Mouse (Mus musculus) forebrain, embryonic 13.5 days (tissue): ENCODE results near the gene Lrch3. TPM values are rescaled to one million over a fixed set of nuclear protein-coding genes. Genes with fewer than 3 reads are reported as not detected.
"Not testable (repeated sequence)": the region's sequence is repeated elsewhere in the genome, so short reads cannot be mapped to it uniquely, and the experiment has no call there.

Experiments
- ATAC-seq: fragments of 200-750 bp; cut with Nextera tagmentation; 2 replicates; pipeline ENCODE4 v1.8.0; 2017
- H3K27ac ChIP-seq: fragments of 300-500 bp; sonication (generic); 2 replicates; pipeline ENCODE4 v1.5.1; 2015; ENCODE audit warnings: inconsistent platforms, mild to moderate bottlenecking, moderate library complexity
- H3K27me3 ChIP-seq: fragments of 300-500 bp; sonication (generic); 2 replicates; pipeline ENCODE4 v1.6.1; 2015; ENCODE audit warnings: mild to moderate bottlenecking, inconsistent platforms
- H3K36me3 ChIP-seq: fragments of 300-500 bp; sonication (generic); 2 replicates; pipeline ENCODE4 v1.6.1; 2015; ENCODE audit warnings: mild to moderate bottlenecking, inconsistent platforms; ENCODE audit not compliant: poor library complexity, severe bottlenecking
- H3K4me1 ChIP-seq: fragments of 300-500 bp; sonication (generic); 2 replicates; pipeline ENCODE4 v1.6.1; 2015; ENCODE audit warnings: inconsistent platforms
- H3K4me2 ChIP-seq: fragments of 300-500 bp; sonication (generic); 2 replicates; pipeline ENCODE4 v1.6.1; 2015; ENCODE audit warnings: inconsistent platforms, mild to moderate bottlenecking, moderate library complexity
- H3K4me3 ChIP-seq: fragments of 300-500 bp; sonication (generic); 2 replicates; pipeline ENCODE4 v1.5.1; 2015; ENCODE audit warnings: mild to moderate bottlenecking, inconsistent platforms
- H3K9ac ChIP-seq: fragments of 300-500 bp; sonication (generic); 2 replicates; pipeline ENCODE4 v1.6.1; 2015; ENCODE audit warnings: mild to moderate bottlenecking, inconsistent platforms
- H3K9me3 ChIP-seq: fragments of 300-500 bp; sonication (generic); replicated peaks from 2 replicates; pipeline ENCODE4 v1.6.1; 2016; ENCODE audit warnings: inconsistent platforms
- WGBS: fragments of 180-500 bp; shearing (Covaris S2); methylation state at CpG from one replicate; pipeline ENCODE4 v1.1.7; 2015; 5-methylcytosine and 5-hydroxymethylcytosine counted together
- polyA plus RNA-seq: library from polyadenylated mRNA; unstranded; fragments of >200 nt; fragmentation: Nextera tagmentation; extraction: Ambion mirVana; gene quantifications from 2 replicates; pipeline ENCODE4 v1.2.1, GENCODE M21; 2015

The Lrch3 gene
- polyA plus RNA-seq, 1 experiment from 2014 or later = 39.9 TPM

- H3K36me3 ChIP-seq = peaks cover 27% of the 10 kb centered on the region
- no peaks in the 10 kb centered on the region for H3K27me3 ChIP-seq
- H3K4me2 ChIP-seq = no peak overlapping the region
- H3K27ac ChIP-seq = no peak overlapping the region
- H3K9me3 ChIP-seq = no peaks in the 10 kb centered on the region
- no peak overlapping the region for H3K4me3 ChIP-seq
- no peak for ATAC-seq
- peaks cover 4% of the 10 kb centered on the region; the same call in 1 of the 2 replicates for H3K4me1 ChIP-seq
- H3K9ac ChIP-seq = no peak overlapping the region
- 92% methylated on average over 8 of the region's 8 CpGs for WGBS
These were observed 13.1 kb downstream of the Lrch3 start for GRCm38 (mm10) chr16:32927044-32927443.

GRCm38 (mm10) chr16:32929918-32930317 lies 16.0 kb downstream of the Lrch3 start:
- no peak overlapping the region for H3K27ac ChIP-seq
- peak overlapping the region; percentile 25; the same call in 1 of the 2 replicates for H3K4me2 ChIP-seq
- H3K9me3 ChIP-seq = no peaks in the 10 kb centered on the region
- no peak for ATAC-seq
- H3K36me3 ChIP-seq = peaks cover 11% of the 10 kb centered on the region
- no peaks in the 10 kb centered on the region for H3K27me3 ChIP-seq
- no peak overlapping the region for H3K9ac ChIP-seq
- WGBS = 22% methylated on average over 2 of the region's 2 CpGs
- peaks cover 4% of the 10 kb centered on the region; the same call in 1 of the 2 replicates for H3K4me1 ChIP-seq
- H3K4me3 ChIP-seq = no peak overlapping the region

- H3K4me2 ChIP-seq = no peak overlapping the region
- no peak for ATAC-seq
- H3K36me3 ChIP-seq = no peaks in the 10 kb centered on the region
- H3K4me1 ChIP-seq = peaks cover 11% of the 10 kb centered on the region
- no peaks in the 10 kb centered on the region for H3K27me3 ChIP-seq
- no peak overlapping the region for H3K27ac ChIP-seq
- no peak overlapping the region for H3K4me3 ChIP-seq
- H3K9me3 ChIP-seq = no peaks in the 10 kb centered on the region
- WGBS = 74% methylated on average over 2 of the region's 2 CpGs
- no peak overlapping the region for H3K9ac ChIP-seq
These were observed 20.6 kb downstream of the Lrch3 start for GRCm38 (mm10) chr16:32934470-32934869.

GRCm38 (mm10) chr16:32935088-32935487 lies 21.2 kb downstream of the Lrch3 start:
- Histone ChIP-seq H3K27me3 (no peaks in the 10 kb centered on the region), H3K9me3 (no peaks in the 10 kb centered on the region), H3K36me3 (no peaks in the 10 kb centered on the region), H3K4me3 (no peak overlapping the region), H3K4me1 (peaks cover 7% of the 10 kb centered on the region; the same call in 1 of the 2 replicates), H3K9ac (no peak overlapping the region), H3K27ac (no peak overlapping the region), H3K4me2 (no peak overlapping the region)
- ATAC-seq = no peak
- WGBS = 93% methylated on average over 1 of the region's 1 CpGs

- 83% methylated on average over 2 of the region's 2 CpGs for WGBS
- no peak for ATAC-seq
- Histone ChIP-seq H3K4me1 (peaks cover 7% of the 10 kb centered on the region; the same call in 1 of the 2 replicates), H3K36me3 (no peaks in the 10 kb centered on the region), H3K9me3 (no peaks in the 10 kb centered on the region), H3K4me3 (no peak overlapping the region), H3K4me2 (no peak overlapping the region), H3K9ac (no peak overlapping the region), H3K27me3 (no peaks in the 10 kb centered on the region), H3K27ac (no peak overlapping the region)
These were observed 23.5 kb downstream of the Lrch3 start for GRCm38 (mm10) chr16:32937358-32937757.

- not testable (repeated sequence) for H3K4me1 ChIP-seq, H3K27me3 ChIP-seq, H3K9me3 ChIP-seq, H3K27ac ChIP-seq, H3K4me3 ChIP-seq, H3K4me2 ChIP-seq, H3K9ac ChIP-seq, H3K36me3 ChIP-seq
- ATAC-seq = peak; percentile 27; the same call in 1 of the 2 replicates
- WGBS = 22% methylated on average over 3 of the region's 3 CpGs
These were observed 25.4 kb downstream of the Lrch3 start for GRCm38 (mm10) chr16:32939301-32939700.

GRCm38 (mm10) chr16:32939716-32940115 lies 25.8 kb downstream of the Lrch3 start:
- H3K36me3 ChIP-seq, ATAC-seq, H3K9ac ChIP-seq, H3K27ac ChIP-seq, H3K27me3 ChIP-seq, H3K4me1 ChIP-seq, H3K4me3 ChIP-seq, H3K9me3 ChIP-seq, H3K4me2 ChIP-seq: not testable (repeated sequence)
- 91% methylated on average over 4 of the region's 4 CpGs for WGBS

- not testable (repeated sequence) for H3K4me1 ChIP-seq, ATAC-seq, H3K27ac ChIP-seq, H3K27me3 ChIP-seq, H3K36me3 ChIP-seq, H3K9ac ChIP-seq, H3K4me2 ChIP-seq, H3K9me3 ChIP-seq, H3K4me3 ChIP-seq
- 97% methylated on average over 2 of the region's 2 CpGs for WGBS
These were observed 27.3 kb downstream of the Lrch3 start for GRCm38 (mm10) chr16:32941226-32941625.

- Histone ChIP-seq H3K4me1 (no peaks in the 10 kb centered on the region), H3K4me3 (no peak overlapping the region), H3K27ac (no peak overlapping the region), H3K9me3 (no peaks in the 10 kb centered on the region), H3K9ac (no peak overlapping the region), H3K36me3 (no peaks in the 10 kb centered on the region), H3K4me2 (no peak overlapping the region), H3K27me3 (no peaks in the 10 kb centered on the region)
- ATAC-seq = 0 out of 2 replicates have a peak, but pooled peaks have one; percentile 65
- WGBS = 80% methylated on average over 5 of the region's 5 CpGs
These were observed 28.8 kb downstream of the Lrch3 start for GRCm38 (mm10) chr16:32942694-32943093.

GRCm38 (mm10) chr16:32945379-32945778 lies 31.5 kb downstream of the Lrch3 start:
- Histone ChIP-seq H3K4me1 (no peaks in the 10 kb centered on the region), H3K4me2 (no peak overlapping the region), H3K9ac (no peak overlapping the region), H3K27ac (no peak overlapping the region), H3K9me3 (no peaks in the 10 kb centered on the region), H3K36me3 (no peaks in the 10 kb centered on the region; the same call in 1 of the 2 replicates), H3K4me3 (no peak overlapping the region), H3K27me3 (no peaks in the 10 kb centered on the region)
- WGBS = 31% methylated on average over 5 of the region's 5 CpGs
- ATAC-seq = no peak

- WGBS = 79% methylated on average over 8 of the region's 8 CpGs
- no peak for ATAC-seq
- peaks cover 5% of the 10 kb centered on the region; the same call in 1 of the 2 replicates for H3K36me3 ChIP-seq
- no peak overlapping the region for H3K4me3 ChIP-seq
- no peaks in the 10 kb centered on the region for H3K9me3 ChIP-seq
- no peak overlapping the region for H3K27ac ChIP-seq
- no peak overlapping the region for H3K9ac ChIP-seq
- no peak overlapping the region for H3K4me2 ChIP-seq
- H3K4me1 ChIP-seq = no peaks in the 10 kb centered on the region
- H3K27me3 ChIP-seq = no peaks in the 10 kb centered on the region
These were observed 34.1 kb downstream of the Lrch3 start for GRCm38 (mm10) chr16:32948016-32948415.

- no peak overlapping the region for H3K9ac ChIP-seq
- ATAC-seq = no peak
- no peak overlapping the region for H3K4me3 ChIP-seq
- no peak overlapping the region for H3K27ac ChIP-seq
- H3K36me3 ChIP-seq = peaks cover 5% of the 10 kb centered on the region; the same call in 1 of the 2 replicates
- no peaks in the 10 kb centered on the region for H3K27me3 ChIP-seq
- H3K4me2 ChIP-seq = no peak overlapping the region
- H3K9me3 ChIP-seq = no peaks in the 10 kb centered on the region
- H3K4me1 ChIP-seq = no peaks in the 10 kb centered on the region
- WGBS = 86% methylated on average over 5 of the region's 5 CpGs
These were observed 34.8 kb downstream of the Lrch3 start for GRCm38 (mm10) chr16:32948656-32949055.

GRCm38 (mm10) chr16:32949281-32949680 lies 35.4 kb downstream of the Lrch3 start:
- H3K9ac ChIP-seq = no peak overlapping the region
- no peaks in the 10 kb centered on the region for H3K27me3 ChIP-seq
- H3K36me3 ChIP-seq = peaks cover 5% of the 10 kb centered on the region; the same call in 1 of the 2 replicates
- H3K27ac ChIP-seq = no peak overlapping the region
- H3K4me2 ChIP-seq = no peak overlapping the region
- no peak for ATAC-seq
- H3K4me3 ChIP-seq = no peak overlapping the region
- no peaks in the 10 kb centered on the region for H3K4me1 ChIP-seq
- H3K9me3 ChIP-seq = no peaks in the 10 kb centered on the region
